Mouse (Mus musculus): ENCODE results near the gene Lrrc49. TPM values are rescaled to one million over a fixed set of nuclear protein-coding genes. Genes with fewer than 3 reads are reported as not detected.

The Lrrc49 gene
- polyA plus RNA-seq (2015; fragmentation: Nextera tagmentation; extraction: Ambion mirVana): 0.56 and 0.85 TPM in 2 replicates

GRCm38 (mm10) chr9:60687891-60688324 is at the start of gene Lrrc49:
TSS of gene Lrrc49 (minus strand) at chr9:60688158.
- WGBS (ENCODE audit: insufficient replicate concordance): under 1% methylated on average over 21 of the region's 21 CpGs
- peak within 1 kb of the TSS; percentile 73 for H3K4me2 ChIP-seq
- no peaks in the 10 kb centered on the region for H3K27me3 ChIP-seq
- no peaks in the 10 kb centered on the region for H3K36me3 ChIP-seq (replicated peaks)
- peaks cover 13% of the 10 kb centered on the region for H3K4me1 ChIP-seq (replicated peaks)
- H3K9ac ChIP-seq: no peak within 1 kb of the TSS
- no peak within 1 kb of the TSS for H3K27ac ChIP-seq (replicated peaks)
- ATAC-seq (ENCODE audit: insufficient read depth): peak; percentile 58; the same call in 1 of the 2 replicates
- H3K4me3 ChIP-seq (replicated peaks): peak within 1 kb of the TSS; percentile 60
- no peaks in the 10 kb centered on the region for H3K9me3 ChIP-seq (replicated peaks)

- H3K27ac ChIP-seq (replicated peaks): no peak overlapping the region
- no peak overlapping the region for H3K9ac ChIP-seq
- no peaks in the 10 kb centered on the region for H3K36me3 ChIP-seq (replicated peaks)
- H3K27me3 ChIP-seq: no peaks in the 10 kb centered on the region
- H3K4me2 ChIP-seq: no peak overlapping the region
- no peaks in the 10 kb centered on the region for H3K9me3 ChIP-seq (replicated peaks)
- 88% methylated on average over 2 of the region's 2 CpGs for WGBS (ENCODE audit: insufficient replicate concordance)
- no peak for ATAC-seq (ENCODE audit: insufficient read depth)
- H3K4me3 ChIP-seq (replicated peaks): no peak overlapping the region
- H3K4me1 ChIP-seq (replicated peaks): no peaks in the 10 kb centered on the region
These were observed 46.4 kb upstream of the Lrrc49 start for GRCm38 (mm10) chr9:60734321-60734720.

- H3K27ac ChIP-seq (replicated peaks): no peak overlapping the region
- ATAC-seq (ENCODE audit: insufficient read depth): no peak
- no peaks in the 10 kb centered on the region for H3K36me3 ChIP-seq (replicated peaks)
- no peak overlapping the region for H3K4me3 ChIP-seq (replicated peaks)
- H3K9me3 ChIP-seq (replicated peaks): no peaks in the 10 kb centered on the region
- no peaks in the 10 kb centered on the region for H3K27me3 ChIP-seq
- H3K4me1 ChIP-seq (replicated peaks): no peaks in the 10 kb centered on the region
- H3K9ac ChIP-seq: no peak overlapping the region
- WGBS (ENCODE audit: insufficient replicate concordance): 70% methylated on average over 7 of the region's 7 CpGs
- no peak overlapping the region for H3K4me2 ChIP-seq
These were observed 37.0 kb upstream of the Lrrc49 start for GRCm38 (mm10) chr9:60724968-60725367.

- no peaks in the 10 kb centered on the region for H3K4me1 ChIP-seq (replicated peaks)
- H3K4me3 ChIP-seq (replicated peaks): no peak overlapping the region
- no peaks in the 10 kb centered on the region for H3K36me3 ChIP-seq (replicated peaks)
- no peaks in the 10 kb centered on the region for H3K27me3 ChIP-seq
- H3K9ac ChIP-seq: no peak overlapping the region
- ATAC-seq (ENCODE audit: insufficient read depth): no peak
- no peaks in the 10 kb centered on the region for H3K9me3 ChIP-seq (replicated peaks)
- H3K27ac ChIP-seq (replicated peaks): no peak overlapping the region
- no peak overlapping the region for H3K4me2 ChIP-seq
- 58% methylated on average over 3 of the region's 3 CpGs for WGBS (ENCODE audit: insufficient replicate concordance)
These were observed 31.7 kb upstream of the Lrrc49 start for GRCm38 (mm10) chr9:60719687-60720086.

GRCm38 (mm10) chr9:60718284-60718683 is 30.3 kb upstream of the Lrrc49 start:
- H3K36me3 ChIP-seq (replicated peaks): no peaks in the 10 kb centered on the region
- 40% methylated on average over 3 of the region's 3 CpGs for WGBS (ENCODE audit: insufficient replicate concordance)
- no peak overlapping the region for H3K4me3 ChIP-seq (replicated peaks)
- no peaks in the 10 kb centered on the region; the same call in 1 of the 2 replicates for H3K4me1 ChIP-seq (replicated peaks)
- no peak for ATAC-seq (ENCODE audit: insufficient read depth)
- no peak overlapping the region for H3K27ac ChIP-seq (replicated peaks)
- H3K9me3 ChIP-seq (replicated peaks): no peaks in the 10 kb centered on the region
- H3K27me3 ChIP-seq: peaks cover 12% of the 10 kb centered on the region
- no peak overlapping the region for H3K9ac ChIP-seq
- H3K4me2 ChIP-seq: no peak overlapping the region

- no peak overlapping the region for H3K9ac ChIP-seq
- 44% methylated on average over 5 of the region's 5 CpGs for WGBS (ENCODE audit: insufficient replicate concordance)
- H3K36me3 ChIP-seq (replicated peaks): no peaks in the 10 kb centered on the region
- no peaks in the 10 kb centered on the region for H3K9me3 ChIP-seq (replicated peaks)
- no peak overlapping the region for H3K4me3 ChIP-seq (replicated peaks)
- H3K27me3 ChIP-seq: peaks cover 25% of the 10 kb centered on the region
- no peak overlapping the region for H3K27ac ChIP-seq (replicated peaks)
- no peak for ATAC-seq (ENCODE audit: insufficient read depth)
- no peaks in the 10 kb centered on the region; the same call in 1 of the 2 replicates for H3K4me1 ChIP-seq (replicated peaks)
- no peak overlapping the region for H3K4me2 ChIP-seq
These were observed 27.9 kb upstream of the Lrrc49 start for GRCm38 (mm10) chr9:60715828-60716227.

- ATAC-seq (ENCODE audit: insufficient read depth): no peak
- no peak overlapping the region for H3K27ac ChIP-seq (replicated peaks)
- no peak overlapping the region for H3K9ac ChIP-seq
- H3K4me3 ChIP-seq (replicated peaks): no peak overlapping the region
- no peak overlapping the region for H3K4me2 ChIP-seq
- WGBS (ENCODE audit: insufficient replicate concordance): 62% methylated on average over 4 of the region's 4 CpGs
- H3K4me1 ChIP-seq (replicated peaks): no peaks in the 10 kb centered on the region; the same call in 1 of the 2 replicates
- H3K36me3 ChIP-seq (replicated peaks): no peaks in the 10 kb centered on the region
- H3K27me3 ChIP-seq: peaks cover 25% of the 10 kb centered on the region
- H3K9me3 ChIP-seq (replicated peaks): no peaks in the 10 kb centered on the region
These were observed 27.3 kb upstream of the Lrrc49 start for GRCm38 (mm10) chr9:60715271-60715670.

GRCm38 (mm10) chr9:60714191-60714590 is 26.2 kb upstream of the Lrrc49 start:
- H3K9ac ChIP-seq: no peak overlapping the region
- no peak for ATAC-seq (ENCODE audit: insufficient read depth)
- no peaks in the 10 kb centered on the region; the same call in 1 of the 2 replicates for H3K4me1 ChIP-seq (replicated peaks)
- H3K36me3 ChIP-seq (replicated peaks): no peaks in the 10 kb centered on the region
- H3K27me3 ChIP-seq: peaks cover 25% of the 10 kb centered on the region
- no peak overlapping the region for H3K4me2 ChIP-seq
- WGBS (ENCODE audit: insufficient replicate concordance): 71% methylated on average over 6 of the region's 6 CpGs
- H3K4me3 ChIP-seq (replicated peaks): no peak overlapping the region
- no peak overlapping the region for H3K27ac ChIP-seq (replicated peaks)
- no peaks in the 10 kb centered on the region for H3K9me3 ChIP-seq (replicated peaks)

- Histone ChIP-seq H3K4me3 (replicated peaks) (no peak overlapping the region), H3K27me3 (peaks cover 25% of the 10 kb centered on the region), H3K36me3 (replicated peaks) (no peaks in the 10 kb centered on the region), H3K9me3 (replicated peaks) (no peaks in the 10 kb centered on the region), H3K27ac (replicated peaks) (no peak overlapping the region), H3K4me1 (replicated peaks) (no peaks in the 10 kb centered on the region; the same call in 1 of the 2 replicates), H3K4me2 (0 out of 2 replicates have a peak overlapping the region, but pooled peaks have one; percentile 64), H3K9ac (no peak overlapping the region)
- WGBS (ENCODE audit: insufficient replicate concordance): 31% methylated on average over 4 of the region's 4 CpGs
- no peak for ATAC-seq (ENCODE audit: insufficient read depth)
These were observed 25.7 kb upstream of the Lrrc49 start for GRCm38 (mm10) chr9:60713616-60714015.

GRCm38 (mm10) chr9:60712771-60713541 is 25.0 kb upstream of the Lrrc49 start, which contains the start of gene Larp6:
TSS of gene Larp6 (plus strand) at chr9:60712989.
- H3K4me3 ChIP-seq (replicated peaks): peak within 1 kb of the TSS; percentile 40
- H3K4me2 ChIP-seq: peak within 1 kb of the TSS; percentile 64
- H3K4me1 ChIP-seq (replicated peaks): no peaks in the 10 kb centered on the region; the same call in 1 of the 2 replicates
- no peak within 1 kb of the TSS for H3K27ac ChIP-seq (replicated peaks)
- no peaks in the 10 kb centered on the region for H3K9me3 ChIP-seq (replicated peaks)
- ATAC-seq (ENCODE audit: insufficient read depth): no peak
- peaks cover 25% of the 10 kb centered on the region for H3K27me3 ChIP-seq
- WGBS (ENCODE audit: insufficient replicate concordance): 4% methylated on average over 66 of the region's 66 CpGs
- H3K36me3 ChIP-seq (replicated peaks): no peaks in the 10 kb centered on the region
- H3K9ac ChIP-seq: no peak within 1 kb of the TSS

- Histone ChIP-seq H3K9me3 (replicated peaks) (no peaks in the 10 kb centered on the region), H3K36me3 (replicated peaks) (no peaks in the 10 kb centered on the region), H3K27ac (replicated peaks) (no peak overlapping the region), H3K4me3 (replicated peaks) (no peak overlapping the region), H3K4me2 (no peak overlapping the region), H3K9ac (no peak overlapping the region), H3K4me1 (replicated peaks) (no peaks in the 10 kb centered on the region; the same call in 1 of the 2 replicates), H3K27me3 (peaks cover 25% of the 10 kb centered on the region)
- no peak for ATAC-seq (ENCODE audit: insufficient read depth)
- WGBS (ENCODE audit: insufficient replicate concordance): 66% methylated on average over 5 of the region's 5 CpGs
These were observed 24.1 kb upstream of the Lrrc49 start for GRCm38 (mm10) chr9:60712011-60712410.

Data from liver, embryonic 15.5 days (tissue).